Mouse (Mus musculus) hematopoietic stem cell, adult 5-6 weeks (primary cell): ENCODE data around the gene Pdcd4. TPM values are rescaled to one million over a fixed set of nuclear protein-coding genes. Genes with fewer than 3 reads are reported as not detected.
"Not testable (repeated sequence)": the region's sequence is repeated elsewhere in the genome, so short reads cannot be mapped to it uniquely, and the experiment has no call there.

Experiments
- ATAC-seq, 2 experiments: fragments of 125-278 bp in 1 of 2; replicated peaks in 1 of 2; 2 replicates each; pipeline ENCODE4 v1.8.0; 2016 to 2017; ENCODE audit warnings: inconsistent platforms in 2 of 2, mild to moderate bottlenecking in 2 of 2, moderate number of reproducible peaks in 2 of 2, low read depth in 1 of 2, moderate TSS enrichment in 1 of 2; ENCODE audit not compliant: low FRiP score in 2 of 2, poor library complexity in 2 of 2, severe bottlenecking in 2 of 2, insufficient read depth in 1 of 2, low TSS enrichment in 1 of 2
- total RNA-seq: library from RNA; stranded (forward); fragments of 172-1452, 232-1000 nt; gene quantifications from 2 replicates; pipeline ENCODE4 v1.2.3, GENCODE M21; 2017

The Pdcd4 gene
- total RNA-seq, 1 experiment from 2014 or later, result 234 TPM

GRCm38 (mm10) chr19:53921996-53922395, 30.0 kb downstream of the Pdcd4 start:
- not testable (repeated sequence) for ATAC-seq

- ATAC-seq, result peak in 1 of 2 experiments; percentile 56; a peak in 1 of 4 replicates
These were observed 33.3 kb downstream of the Pdcd4 start for GRCm38 (mm10) chr19:53925338-53925751.

- no peak for ATAC-seq
These were observed 34.7 kb downstream of the Pdcd4 start for GRCm38 (mm10) chr19:53926705-53927104.

- ATAC-seq, result no peak
These were observed 37.2 kb downstream of the Pdcd4 start for GRCm38 (mm10) chr19:53929218-53929617.

GRCm38 (mm10) chr19:53933050-53933449, 41.0 kb downstream of the Pdcd4 start:
- no peak for ATAC-seq

GRCm38 (mm10) chr19:53934046-53934445, 42.0 kb downstream of the Pdcd4 start:
- ATAC-seq, result no peak

GRCm38 (mm10) chr19:53939467-53939866, 47.4 kb downstream of the Pdcd4 start:
- ATAC-seq, result no peak

GRCm38 (mm10) chr19:53941139-53941538, 49.1 kb downstream of the Pdcd4 start:
- ATAC-seq, result no peak

GRCm38 (mm10) chr19:53942342-53942741, 50.3 kb downstream of the Pdcd4 start:
- ATAC-seq, result no peak

GRCm38 (mm10) chr19:53943802-53944785, 52.1 kb downstream of the Pdcd4 start, which contains the start of the genes Shoc2 and Bbip1:
TSS of gene Shoc2 (plus strand) at chr19:53944306.
TSS of gene Bbip1 (minus strand) at chr19:53944627.
- ATAC-seq, result peak; percentile 85 to 89

GRCm38 (mm10) chr19:53944786-53945169, 52.7 kb downstream of the Pdcd4 start:
- no peak for ATAC-seq

- 0 out of 4 replicates have a peak, but pooled peaks of 1 of the 2 experiments have one; percentile 9 for ATAC-seq
These were observed 53.4 kb downstream of the Pdcd4 start for GRCm38 (mm10) chr19:53945171-53946042.

GRCm38 (mm10) chr19:53957513-53957912, 65.5 kb downstream of the Pdcd4 start:
- ATAC-seq, result no peak

- no peak for ATAC-seq
These were observed 70.5 kb downstream of the Pdcd4 start for GRCm38 (mm10) chr19:53962511-53962910.

GRCm38 (mm10) chr19:53964347-53964746, 72.3 kb downstream of the Pdcd4 start:
- ATAC-seq, result not testable (repeated sequence)

GRCm38 (mm10) chr19:53964910-53965633, 73.0 kb downstream of the Pdcd4 start:
- ATAC-seq, result peak in 1 of 2 experiments; percentile 36; a peak in 1 of 4 replicates

GRCm38 (mm10) chr19:53969226-53969625, 77.2 kb downstream of the Pdcd4 start:
- no peak for ATAC-seq
